Mouse (Mus musculus) forebrain, embryonic 10.5 days (tissue): ENCODE results near the gene Ostf1. TPM values are rescaled to one million over a fixed set of nuclear protein-coding genes. Genes with fewer than 3 reads are reported as not detected.
"Not testable (repeated sequence)": the region's sequence is repeated elsewhere in the genome, so short reads cannot be mapped to it uniquely, and the experiment has no call there.

Experiments used
- DNase-seq: peaks from one replicate; pipeline ENCODE4 v3.0.0-alpha.2; 2017; ENCODE audit warnings: low spot score; ENCODE audit errors: extremely low spot score
- H3K27ac ChIP-seq: fragments of 300-500 bp; sonication (generic); 2 replicates; pipeline ENCODE4 v1.5.1; 2016; ENCODE audit warnings: mild to moderate bottlenecking
- H3K27me3 ChIP-seq: fragments of 300-500 bp; sonication (generic); 2 replicates; pipeline ENCODE4 v1.6.1; 2016; ENCODE audit warnings: mild to moderate bottlenecking; ENCODE audit not compliant: poor library complexity, severe bottlenecking
- H3K36me3 ChIP-seq: fragments of 300-500 bp; sonication (generic); replicated peaks from 2 replicates; pipeline ENCODE4 v1.6.1; 2016; ENCODE audit warnings: mild to moderate bottlenecking, moderate library complexity
- H3K4me1 ChIP-seq: fragments of 300-500 bp; sonication (generic); 2 replicates; pipeline ENCODE4 v1.6.1; 2016
- H3K4me3 ChIP-seq: fragments of 300-500 bp; sonication (generic); 2 replicates; pipeline ENCODE4 v1.5.1; 2016; ENCODE audit warnings: mild to moderate bottlenecking, moderate library complexity
- H3K9me3 ChIP-seq: fragments of 300-500 bp; sonication (generic); 2 replicates; pipeline ENCODE4 v1.6.1; 2016; ENCODE audit warnings: mild to moderate bottlenecking, moderate library complexity
- WGBS: fragments of 180-500 bp; shearing (Covaris S2); methylation state at CpG from one replicate; pipeline ENCODE4 v1.1.7; 2016; 5-methylcytosine and 5-hydroxymethylcytosine counted together
- polyA plus RNA-seq: library from polyadenylated mRNA; unstranded; fragments of >200 nt; fragmentation: Nextera tagmentation; extraction: Ambion mirVana; gene quantifications from 2 replicates; pipeline ENCODE4 v1.2.1, GENCODE M21; 2016

Ostf1 gene
- polyA plus RNA-seq, 1 experiment from 2014 or later, result 39.7 TPM

DNA sequence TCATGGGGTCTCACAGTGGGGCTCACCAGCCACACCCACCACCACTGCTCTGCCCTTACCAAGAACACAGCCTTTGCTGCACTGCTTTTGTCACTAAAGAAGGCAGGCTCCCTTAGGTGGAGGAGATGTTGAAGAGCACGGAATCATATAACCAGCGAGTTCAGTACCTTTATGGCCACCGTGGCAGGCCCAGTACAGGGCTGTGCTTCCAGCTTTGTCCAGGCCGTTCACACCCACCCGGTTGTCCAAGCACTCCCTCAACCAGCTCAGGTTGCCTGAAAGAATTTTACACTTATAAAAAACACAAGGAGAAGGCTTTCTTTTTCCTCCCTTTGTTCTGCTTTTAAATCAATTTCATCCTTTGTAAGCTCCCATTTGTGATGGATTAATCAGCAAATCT is 41.4 kb downstream of the Ostf1 start:
- Histone ChIP-seq H3K27me3 (no peaks in the 10 kb centered on the region), H3K36me3 (no peaks in the 10 kb centered on the region), H3K27ac (peak overlapping the region; percentile 15; the same call in 1 of the 2 replicates), H3K4me1 (peaks cover 23% of the 10 kb centered on the region), H3K4me3 (no peak overlapping the region), H3K9me3 (no peaks in the 10 kb centered on the region)
- DNase-seq, result no peak
- 66% methylated on average over 5 of the region's 5 CpGs for WGBS

- no peaks in the 10 kb centered on the region for H3K9me3 ChIP-seq
- H3K27me3 ChIP-seq, result no peaks in the 10 kb centered on the region
- no peak for DNase-seq
- no peak overlapping the region for H3K27ac ChIP-seq
- H3K4me3 ChIP-seq, result no peak overlapping the region
- H3K4me1 ChIP-seq, result peaks cover 23% of the 10 kb centered on the region
- 88% methylated on average over 8 of the region's 8 CpGs for WGBS
- H3K36me3 ChIP-seq, result no peaks in the 10 kb centered on the region
Observed at GRCm38 (mm10) chr19:18589276-18589675, 42.3 kb downstream of the Ostf1 start.

DNA sequence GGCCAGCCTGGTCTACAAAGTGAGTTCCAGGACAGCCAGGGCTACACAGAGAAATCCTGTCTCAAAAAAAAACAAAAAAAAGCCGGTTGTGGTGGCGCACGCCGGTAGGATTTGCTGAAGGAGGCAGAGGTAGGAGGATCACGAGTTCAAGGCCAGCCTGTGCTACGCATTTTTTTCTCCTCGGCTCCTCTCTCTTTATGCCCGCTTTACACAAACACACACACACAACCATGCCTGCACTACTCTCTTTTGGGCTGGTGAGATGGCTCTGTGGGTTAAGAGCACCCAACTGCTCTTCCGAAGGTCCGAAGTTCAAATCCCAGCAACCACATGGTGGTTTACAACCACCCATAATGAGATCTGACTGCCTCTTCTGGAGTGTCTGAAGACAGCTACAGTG is 42.8 kb downstream of the Ostf1 start:
- H3K4me3 ChIP-seq, H3K36me3 ChIP-seq, H3K27me3 ChIP-seq, H3K9me3 ChIP-seq, H3K27ac ChIP-seq, DNase-seq: not testable (repeated sequence)
- H3K4me1 ChIP-seq, result peaks cover 23% of the 10 kb centered on the region
- 94% methylated on average over 10 of the region's 10 CpGs for WGBS

GRCm38 (mm10) chr19:18588243-18588642 is 43.4 kb downstream of the Ostf1 start:
- no peaks in the 10 kb centered on the region for H3K27me3 ChIP-seq
- no peaks in the 10 kb centered on the region for H3K9me3 ChIP-seq
- DNase-seq, result no peak
- no peaks in the 10 kb centered on the region for H3K36me3 ChIP-seq
- H3K4me1 ChIP-seq, result peaks cover 23% of the 10 kb centered on the region
- H3K4me3 ChIP-seq, result no peak overlapping the region
- H3K27ac ChIP-seq, result no peak overlapping the region
- WGBS, result 98% methylated on average over 1 of the region's 1 CpGs

DNA sequence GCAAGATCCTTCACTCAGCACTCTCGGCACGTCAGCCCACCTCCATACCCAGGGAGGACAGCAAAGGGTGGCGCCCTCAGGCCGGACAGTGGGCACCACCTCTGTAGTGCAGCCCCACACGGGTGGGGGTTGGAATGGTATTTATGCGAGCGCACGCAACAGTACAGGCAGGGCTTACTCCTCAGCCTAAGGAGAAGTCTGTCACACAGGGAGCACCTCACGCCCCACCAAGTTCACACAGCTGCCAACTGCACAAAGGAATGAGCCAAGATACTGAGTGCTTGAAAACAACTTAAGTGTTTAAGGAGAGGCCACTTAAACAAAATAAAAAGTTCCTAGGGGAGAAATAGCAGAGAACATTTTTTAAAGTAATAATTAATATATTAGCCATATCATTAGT is 44.5 kb downstream of the Ostf1 start:
- H3K27me3 ChIP-seq, result no peaks in the 10 kb centered on the region
- H3K4me3 ChIP-seq, result no peak overlapping the region
- 94% methylated on average over 9 of the region's 9 CpGs for WGBS
- DNase-seq, result no peak
- no peaks in the 10 kb centered on the region for H3K36me3 ChIP-seq
- no peaks in the 10 kb centered on the region for H3K9me3 ChIP-seq
- peaks cover 22% of the 10 kb centered on the region for H3K4me1 ChIP-seq
- H3K27ac ChIP-seq, result no peak overlapping the region

DNA sequence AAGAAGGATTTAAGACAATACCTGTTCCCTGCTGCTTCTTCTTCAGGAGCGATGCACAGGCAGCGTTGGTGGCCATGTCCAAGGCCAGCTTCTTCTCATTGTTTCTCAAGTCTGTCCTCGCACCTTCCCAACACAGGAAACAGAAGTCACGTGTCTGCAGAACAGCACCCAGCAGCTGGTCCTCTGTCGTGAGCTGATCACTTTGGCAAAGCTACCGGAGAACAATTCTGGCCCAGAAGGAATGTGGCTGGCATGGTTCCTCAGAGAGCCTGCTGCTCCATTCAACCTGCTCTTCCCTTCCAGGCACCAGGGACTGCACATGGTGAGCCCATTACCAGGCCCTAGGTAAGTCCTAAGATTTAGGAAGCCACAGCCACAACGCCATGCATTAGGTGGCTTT is 47.0 kb downstream of the Ostf1 start:
- DNase-seq, result no peak
- H3K27ac ChIP-seq, result no peak overlapping the region
- no peaks in the 10 kb centered on the region for H3K9me3 ChIP-seq
- H3K27me3 ChIP-seq, result no peaks in the 10 kb centered on the region
- H3K4me1 ChIP-seq, result no peaks in the 10 kb centered on the region
- WGBS, result 95% methylated on average over 7 of the region's 7 CpGs
- H3K36me3 ChIP-seq, result no peaks in the 10 kb centered on the region
- H3K4me3 ChIP-seq, result no peak overlapping the region

DNA sequence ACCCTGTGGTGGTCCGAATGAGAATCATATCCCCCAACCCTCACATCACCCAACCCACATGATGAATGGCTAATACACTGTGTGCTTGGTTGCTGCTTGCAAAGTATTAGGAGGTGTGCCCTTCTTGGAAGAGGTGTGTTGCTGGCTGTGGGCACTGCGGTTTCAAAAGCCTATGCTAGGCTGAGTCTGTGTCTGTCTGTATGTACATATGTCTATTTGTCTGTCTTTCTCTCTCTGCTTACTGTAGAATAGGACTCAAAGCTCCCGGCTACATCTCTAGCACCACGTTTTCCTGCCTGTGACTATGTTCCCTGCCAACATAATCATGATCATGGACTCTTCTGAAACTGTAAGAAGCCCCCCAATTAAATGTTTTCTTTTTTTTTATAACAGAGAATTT is 47.9 kb downstream of the Ostf1 start:
- H3K27ac ChIP-seq, result no peak overlapping the region
- no peaks in the 10 kb centered on the region for H3K36me3 ChIP-seq
- no peak overlapping the region for H3K4me3 ChIP-seq
- 91% methylated on average over 4 of the region's 4 CpGs for WGBS
- peaks cover 2% of the 10 kb centered on the region; the same call in 1 of the 2 replicates for H3K4me1 ChIP-seq
- H3K9me3 ChIP-seq, result no peaks in the 10 kb centered on the region
- DNase-seq, result no peak
- H3K27me3 ChIP-seq, result no peaks in the 10 kb centered on the region

- H3K4me3 ChIP-seq, result no peak overlapping the region
- H3K36me3 ChIP-seq, result no peaks in the 10 kb centered on the region
- no peaks in the 10 kb centered on the region for H3K27me3 ChIP-seq
- H3K27ac ChIP-seq, result no peak overlapping the region
- WGBS, result 92% methylated on average over 6 of the region's 6 CpGs
- no peak for DNase-seq
- peaks cover 10% of the 10 kb centered on the region for H3K4me1 ChIP-seq
- H3K9me3 ChIP-seq, result no peaks in the 10 kb centered on the region
Observed at GRCm38 (mm10) chr19:18582887-18583286, 48.7 kb downstream of the Ostf1 start.

GRCm38 (mm10) chr19:18582226-18582625 is 49.4 kb downstream of the Ostf1 start:
- no peaks in the 10 kb centered on the region for H3K27me3 ChIP-seq
- peaks cover 12% of the 10 kb centered on the region for H3K4me1 ChIP-seq
- no peak overlapping the region for H3K27ac ChIP-seq
- H3K4me3 ChIP-seq, result no peak overlapping the region
- no peak for DNase-seq
- no peaks in the 10 kb centered on the region for H3K36me3 ChIP-seq
- no peaks in the 10 kb centered on the region for H3K9me3 ChIP-seq
- WGBS, result 92% methylated on average over 9 of the region's 9 CpGs

GRCm38 (mm10) chr19:18581046-18581445 is 50.6 kb downstream of the Ostf1 start:
- Histone ChIP-seq H3K4me1 (peaks cover 12% of the 10 kb centered on the region), H3K27me3 (no peaks in the 10 kb centered on the region), H3K9me3 (no peaks in the 10 kb centered on the region), H3K4me3 (no peak overlapping the region), H3K27ac (no peak overlapping the region), H3K36me3 (no peaks in the 10 kb centered on the region)
- no peak for DNase-seq
- WGBS, result 95% methylated on average over 16 of the region's 16 CpGs

DNA sequence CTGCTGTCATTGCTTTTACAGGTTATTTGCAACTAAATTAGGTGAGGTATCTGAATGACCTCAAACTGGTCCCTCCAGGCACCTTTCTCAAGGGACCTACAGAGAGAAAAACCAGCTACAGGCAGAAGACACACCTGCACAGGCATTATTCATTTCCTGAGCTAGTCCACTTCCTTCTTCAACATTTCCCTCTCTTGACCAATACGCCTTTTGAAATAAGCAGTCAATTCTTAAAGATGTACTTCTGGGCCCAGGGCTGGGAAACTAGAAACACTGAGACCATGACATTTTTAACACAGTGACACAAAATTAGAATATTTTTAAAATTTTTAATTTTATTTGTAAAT is 52.6 kb downstream of the Ostf1 start:
- H3K27me3 ChIP-seq, result no peaks in the 10 kb centered on the region
- H3K9me3 ChIP-seq, result no peaks in the 10 kb centered on the region
- no peaks in the 10 kb centered on the region for H3K36me3 ChIP-seq
- H3K4me3 ChIP-seq, result no peak overlapping the region
- H3K4me1 ChIP-seq, result peaks cover 12% of the 10 kb centered on the region
- no peak for DNase-seq
- no peak overlapping the region for H3K27ac ChIP-seq
- WGBS, result 90% methylated on average over 1 of the region's 1 CpGs

DNA sequence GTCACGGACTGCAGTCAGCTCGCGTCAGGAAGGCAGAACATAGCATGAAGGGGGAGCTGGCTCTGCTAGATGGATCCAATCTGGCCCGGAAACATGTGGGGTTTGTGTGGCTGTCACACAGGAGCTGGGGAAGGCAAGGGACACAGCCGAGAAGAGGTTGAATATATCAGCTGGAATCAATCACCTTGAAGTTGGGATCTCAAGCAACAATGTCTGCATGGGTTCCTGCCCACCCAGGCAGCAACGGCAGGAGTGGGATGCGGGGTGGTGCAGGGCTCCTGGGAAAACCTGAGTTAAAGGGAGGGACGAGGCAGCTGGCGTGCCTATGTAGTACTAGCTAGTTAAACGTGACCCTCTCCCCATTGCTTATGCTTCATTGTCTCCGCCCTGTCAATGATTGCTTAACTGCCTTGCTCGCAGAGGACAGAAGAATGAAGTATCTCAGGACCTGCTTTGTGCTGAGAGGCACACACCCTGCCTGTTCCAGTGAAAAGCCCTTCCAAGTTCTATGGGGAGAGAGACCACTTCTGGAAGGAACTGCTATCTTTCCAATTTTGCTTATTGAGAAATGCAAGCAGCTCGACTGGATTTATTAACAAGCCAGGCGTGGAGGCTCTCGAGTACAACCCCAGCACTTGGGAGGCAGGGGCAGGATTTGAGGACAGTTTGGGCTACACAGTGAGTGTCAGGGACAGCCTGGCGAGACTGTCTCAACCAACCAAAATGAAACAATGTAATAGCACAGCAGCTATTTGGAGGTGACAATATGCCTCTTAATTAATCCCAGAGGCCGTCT is 53.2 kb downstream of the Ostf1 start:
- H3K27me3 ChIP-seq, result no peaks in the 10 kb centered on the region
- H3K36me3 ChIP-seq, result no peaks in the 10 kb centered on the region
- H3K4me3 ChIP-seq, result no peak overlapping the region
- no peak overlapping the region for H3K27ac ChIP-seq
- DNase-seq, result peak; percentile 15
- 64% methylated on average over 17 of the region's 17 CpGs for WGBS
- no peaks in the 10 kb centered on the region for H3K9me3 ChIP-seq
- H3K4me1 ChIP-seq, result peaks cover 12% of the 10 kb centered on the region

- no peak overlapping the region for H3K27ac ChIP-seq
- H3K9me3 ChIP-seq, result no peaks in the 10 kb centered on the region
- H3K36me3 ChIP-seq, result no peaks in the 10 kb centered on the region
- no peak overlapping the region for H3K4me3 ChIP-seq
- H3K27me3 ChIP-seq, result no peaks in the 10 kb centered on the region
- DNase-seq, result peak; percentile 6
- WGBS, result 83% methylated on average over 5 of the region's 5 CpGs
- H3K4me1 ChIP-seq, result peaks cover 12% of the 10 kb centered on the region
Observed at GRCm38 (mm10) chr19:18577348-18577747, 54.3 kb downstream of the Ostf1 start.

DNA sequence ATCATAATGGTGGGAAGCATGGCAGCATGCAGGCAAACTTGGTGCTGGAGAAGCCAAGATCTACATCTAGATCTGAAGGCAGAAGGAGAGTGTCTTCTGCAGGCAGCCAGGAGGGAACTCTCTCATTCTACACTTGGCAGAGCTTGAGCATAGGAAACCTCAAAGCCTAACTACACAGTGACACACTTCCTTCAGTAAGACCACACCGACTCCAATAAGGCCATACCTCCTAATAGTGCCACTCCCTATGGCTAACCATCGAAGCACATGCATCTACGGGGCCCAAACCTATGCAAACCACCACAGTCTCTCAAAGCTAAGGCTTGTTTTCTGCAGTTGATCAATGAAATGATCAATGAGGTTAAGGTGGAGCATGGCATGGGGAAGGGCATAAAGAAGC is 55.7 kb downstream of the Ostf1 start:
- Histone ChIP-seq H3K4me1 (peaks cover 12% of the 10 kb centered on the region), H3K36me3 (no peaks in the 10 kb centered on the region), H3K27ac (no peak overlapping the region), H3K4me3 (no peak overlapping the region), H3K27me3 (no peaks in the 10 kb centered on the region), H3K9me3 (no peaks in the 10 kb centered on the region)
- no peak for DNase-seq
- WGBS, result 91% methylated on average over 3 of the region's 3 CpGs
